Mouse (Mus musculus) layer of hippocampus, adult 9-11 months (tissue): ENCODE measurements around the gene Nfkbil1.
A peak's percentile ranks its signal among the peaks of the same experiment; 100 is the strongest.

Experiments used
- DNase-seq: peaks from one replicate; pipeline ENCODE4 v3.0.0; 2022

Nfkbil1 gene

GRCm38 (mm10) chr17:35200398-35200797 lies 35.2 kb downstream of the Nfkbil1 start:
- DNase-seq: peak; percentile 34

GRCm38 (mm10) chr17:35198946-35199345 lies 36.6 kb downstream of the Nfkbil1 start:
- no peak for DNase-seq

GRCm38 (mm10) chr17:35198029-35198428 lies 37.6 kb downstream of the Nfkbil1 start:
- DNase-seq: no peak

- no peak for DNase-seq
Measured at GRCm38 (mm10) chr17:35197126-35197525, 38.5 kb downstream of the Nfkbil1 start.

- no peak for DNase-seq
Measured at GRCm38 (mm10) chr17:35196321-35196641, 39.3 kb downstream of the Nfkbil1 start.

GRCm38 (mm10) chr17:35195631-35196320 lies 39.8 kb downstream of the Nfkbil1 start:
- DNase-seq: peak; percentile 72

- no peak for DNase-seq
Measured at GRCm38 (mm10) chr17:35194844-35195630, 40.6 kb downstream of the Nfkbil1 start.

- DNase-seq: no peak
Measured at GRCm38 (mm10) chr17:35193881-35194843, 41.4 kb downstream of the Nfkbil1 start, which contains the start of gene Ltb. Ltb (plus strand) TSS chr17:35194439.

- no peak for DNase-seq
Measured at GRCm38 (mm10) chr17:35192924-35193323, 42.7 kb downstream of the Nfkbil1 start.

- no peak for DNase-seq
Measured at GRCm38 (mm10) chr17:35191723-35192122, 43.9 kb downstream of the Nfkbil1 start.

GRCm38 (mm10) chr17:35190096-35190495 lies 45.5 kb downstream of the Nfkbil1 start:
- DNase-seq: no peak

GRCm38 (mm10) chr17:35189186-35189585 lies 46.4 kb downstream of the Nfkbil1 start:
- no peak for DNase-seq

GRCm38 (mm10) chr17:35187959-35188610 lies 47.5 kb downstream of the Nfkbil1 start, which contains the start of gene Lst1:
Lst1 (minus strand) TSS chr17:35188439.
- no peak for DNase-seq

- DNase-seq: no peak
Measured at GRCm38 (mm10) chr17:35187345-35187744, 48.2 kb downstream of the Nfkbil1 start.

GRCm38 (mm10) chr17:35186681-35187080 lies 48.9 kb downstream of the Nfkbil1 start:
- DNase-seq: no peak

- DNase-seq: peak; percentile 67
Measured at GRCm38 (mm10) chr17:35185639-35186611, 49.7 kb downstream of the Nfkbil1 start.

- no peak for DNase-seq
Measured at GRCm38 (mm10) chr17:35180093-35180492, 55.5 kb downstream of the Nfkbil1 start.

- DNase-seq: no peak
Measured at GRCm38 (mm10) chr17:35178528-35178927, 57.1 kb downstream of the Nfkbil1 start.

- DNase-seq: no peak
Measured at GRCm38 (mm10) chr17:35175968-35176367, 59.6 kb downstream of the Nfkbil1 start, which contains the start of gene Aif1. Aif1 (minus strand) TSS chr17:35176068.

- DNase-seq: no peak
Measured at GRCm38 (mm10) chr17:35175382-35175781, 60.2 kb downstream of the Nfkbil1 start.
